ENCODE assay signal across 14 mouse cellular contexts in genomic region chr12:32053637-32054366, GRCm38 (mm10). TPM values are rescaled to one million over a fixed set of nuclear protein-coding genes. Genes with fewer than 3 reads are reported as not detected.
A peak's percentile ranks its signal among the peaks of the same experiment; 100 is the strongest.
DNase-seq lines count a peak whose midpoint lies in the region; ATAC-seq and TF ChIP-seq lines count a peak whose summit lies in the region.
"Had no signal": no experiment of that assay in that cellular context is flagged by ENCODE, and none has a peak within 500 bp of the region (broad histone marks: within the 10 kb centered on the region; RNA-seq: fewer than 3 reads in every experiment).

No protein-coding gene starts in this region.

- H3K36me3 ChIP-seq in forebrain, embryonic 10.5 days (replicated peaks) = peaks cover 4% of the 10 kb centered on the region; the same call in 1 of the 2 replicates
- H3K36me3 ChIP-seq in forebrain, embryonic 14.5 days (ENCODE audit: control insufficient read depth, insufficient read depth, low read length) = no peaks in the 10 kb centered on the region
- no peaks in the 10 kb centered on the region for H3K36me3 ChIP-seq in kidney, embryonic 14.5 days (ENCODE audit: control insufficient read depth, insufficient read depth, low read length)
- H3K36me3 ChIP-seq in G1E (replicated peaks) = peaks cover 36% of the 10 kb centered on the region
- H3K36me3 ChIP-seq: limb, embryonic 15.5 days had no signal

- no peaks in the 10 kb centered on the region for H3K9me3 ChIP-seq in forebrain, embryonic 10.5 days
- H3K9me3 ChIP-seq in forebrain, embryonic 14.5 days (replicated peaks; ENCODE audit: control insufficient read depth, low read length) = no peaks in the 10 kb centered on the region
- H3K9me3 ChIP-seq in kidney, embryonic 14.5 days (ENCODE audit: control insufficient read depth, low read length) = no peaks in the 10 kb centered on the region
- H3K9me3 ChIP-seq in G1E (replicated peaks) = no peaks in the 10 kb centered on the region
- H3K9me3 ChIP-seq: embryonic facial prominence, embryonic 10.5 days; limb, embryonic 15.5 days had no signal

- no peak overlapping the region for H3K4me3 ChIP-seq in forebrain, embryonic 10.5 days
- H3K4me3 ChIP-seq in forebrain, embryonic 14.5 days (ENCODE audit: low read depth, low read length) = no peak overlapping the region
- no peak overlapping the region for H3K4me3 ChIP-seq in kidney, embryonic 14.5 days (ENCODE audit: low read length)
- peak overlapping the region; percentile 47; the same call in 1 of the 2 replicates for H3K4me3 ChIP-seq in G1E (ENCODE audit: low read depth, low read length)
- H3K4me3 ChIP-seq in gastrocnemius, adult 2 months = no peak overlapping the region
- H3K4me3 ChIP-seq: embryonic facial prominence, embryonic 10.5 days; limb, embryonic 15.5 days had no signal

- peak overlapping the region; percentile 40; the same call in 1 of the 2 replicates for H3K27ac ChIP-seq in forebrain, embryonic 10.5 days
- no peak overlapping the region for H3K27ac ChIP-seq in forebrain, embryonic 14.5 days (ENCODE audit: low read depth, low read length)
- H3K27ac ChIP-seq in kidney, embryonic 14.5 days (ENCODE audit: low read depth, low read length) = no peak overlapping the region
- no peak overlapping the region for H3K27ac ChIP-seq in gastrocnemius, adult 2 months
- H3K27ac ChIP-seq: embryonic facial prominence, embryonic 10.5 days; limb, embryonic 15.5 days had no signal

- ATAC-seq in forebrain, embryonic 14.5 days = no peak
- ATAC-seq in kidney, embryonic 14.5 days (ENCODE audit: low FRiP score, low TSS enrichment) = peak; percentile 65
- ATAC-seq in G1E (ENCODE audit: extremely low read depth, insufficient number of reproducible peaks, low FRiP score, poor library complexity, severe bottlenecking) = 0 out of 2 replicates have a peak, but pooled peaks have one; percentile 4

- no peak for TF ChIP-seq CTCF in G1E (IDR thresholded peaks at IDR 0.05; ENCODE audit: low read depth, low read length)
- TF ChIP-seq CTCF in gastrocnemius, adult 2 months (IDR thresholded peaks at IDR 0.05) = no peak

- no peaks in the 10 kb centered on the region; the same call in 1 of the 2 replicates for H3K27me3 ChIP-seq in forebrain, embryonic 10.5 days (ENCODE audit: poor library complexity, severe bottlenecking)
- H3K27me3 ChIP-seq in forebrain, embryonic 14.5 days (replicated peaks; ENCODE audit: control insufficient read depth, insufficient read depth, low read length) = no peaks in the 10 kb centered on the region
- H3K27me3 ChIP-seq in kidney, embryonic 14.5 days (ENCODE audit: control insufficient read depth, insufficient read depth, low read length) = no peaks in the 10 kb centered on the region
- no peaks in the 10 kb centered on the region for H3K27me3 ChIP-seq in G1E (ENCODE audit: insufficient read depth, low read length)
- H3K27me3 ChIP-seq: limb, embryonic 15.5 days had no signal

- no peak for DNase-seq in forebrain, embryonic 10.5 days (ENCODE audit: extremely low spot score, low spot score)
- no peak for DNase-seq in forebrain, embryonic 14.5 days (ENCODE audit: low spot score)
- no peak for DNase-seq in kidney, postnatal 25 days
- no peak for DNase-seq in G1E (ENCODE audit: low spot score)
- peak; percentile 47 for DNase-seq in mesoderm, embryonic 11.5 days (ENCODE audit: low read depth, low spot score)
- DNase-seq in gastrocnemius, adult 2 months = no peak
- no peak for DNase-seq in right cerebral cortex, postnatal 36 days (ENCODE audit: low spot score in 2 of 2)
- DNase-seq: cerebellum, adult 9-10 months; heart, adult 18-20 months; kidney, postnatal 4 days; thymus, postnatal 14 days had no signal

- intact Hi-C loops in gastrocnemius, adult 2 months (cut with DNase I) = no loop called here

- H3K9ac ChIP-seq in forebrain, embryonic 14.5 days (ENCODE audit: low read length) = no peak overlapping the region
- no peak overlapping the region for H3K9ac ChIP-seq in kidney, embryonic 14.5 days (ENCODE audit: low read depth, low read length)
- H3K9ac ChIP-seq: limb, embryonic 15.5 days had no signal

- peaks cover 27% of the 10 kb centered on the region for H3K4me1 ChIP-seq in forebrain, embryonic 10.5 days
- H3K4me1 ChIP-seq in forebrain, embryonic 14.5 days (ENCODE audit: control insufficient read depth, insufficient read depth, low read length) = peaks cover 21% of the 10 kb centered on the region
- H3K4me1 ChIP-seq in kidney, embryonic 14.5 days (ENCODE audit: control insufficient read depth, insufficient read depth, low read length) = no peaks in the 10 kb centered on the region
- H3K4me1 ChIP-seq in G1E (ENCODE audit: insufficient read depth, low read depth, low read length) = peaks cover 82% of the 10 kb centered on the region
- H3K4me1 ChIP-seq: limb, embryonic 15.5 days had no signal

- WGBS in forebrain, embryonic 10.5 days = 60% methylated on average over 11 of the region's 11 CpGs
- 50% methylated on average over 11 of the region's 11 CpGs for WGBS in forebrain, embryonic 14.5 days
- whole genome bisulfite sequencing in kidney, embryonic 14.5 days = 60% methylated on average over 11 of the region's 11 CpGs

- no peak overlapping the region for H3K4me2 ChIP-seq in forebrain, embryonic 14.5 days (ENCODE audit: low read length)
- H3K4me2 ChIP-seq in kidney, embryonic 14.5 days (replicated peaks; ENCODE audit: low read depth, low read length) = no peak overlapping the region
- H3K4me2 ChIP-seq: limb, embryonic 15.5 days had no signal

RNA-seq across cellular contexts. Expression of gene Prkar2b, which starts 7.3 kb away (rescaled TPM):
- 27.9 and 31.1 TPM in 2 replicates for polyA plus RNA-seq in forebrain, embryonic 10.5 days (2016; fragmentation: Nextera tagmentation; extraction: Ambion mirVana)
- polyA plus RNA-seq in forebrain, embryonic 14.5 days (2014; fragmentation: Nextera tagmentation; extraction: Ambion mirVana) = 114 and 139 TPM in 2 replicates
- 21.4 and 27.3 TPM in 2 replicates for polyA plus RNA-seq in kidney, embryonic 14.5 days (2014; fragmentation: Nextera tagmentation; extraction: Ambion mirVana)
- total RNA-seq in G1E (2014; fragmentation: Nextera tagmentation) (849 and 918 TPM in 2 replicates), G1E (2017) (488 and 524 TPM in 2 replicates)
- 179 and 203 TPM in 2 replicates for polyA plus RNA-seq in G1E (2012)
- total RNA-seq in gastrocnemius, adult 2 months (2021) = 1 to 10 TPM in 1 of 2 experiments, under 1 TPM in 1; 0.28 to 1.1 TPM
